Mouse (Mus musculus): ENCODE results near the gene Fam208a.

DNA sequence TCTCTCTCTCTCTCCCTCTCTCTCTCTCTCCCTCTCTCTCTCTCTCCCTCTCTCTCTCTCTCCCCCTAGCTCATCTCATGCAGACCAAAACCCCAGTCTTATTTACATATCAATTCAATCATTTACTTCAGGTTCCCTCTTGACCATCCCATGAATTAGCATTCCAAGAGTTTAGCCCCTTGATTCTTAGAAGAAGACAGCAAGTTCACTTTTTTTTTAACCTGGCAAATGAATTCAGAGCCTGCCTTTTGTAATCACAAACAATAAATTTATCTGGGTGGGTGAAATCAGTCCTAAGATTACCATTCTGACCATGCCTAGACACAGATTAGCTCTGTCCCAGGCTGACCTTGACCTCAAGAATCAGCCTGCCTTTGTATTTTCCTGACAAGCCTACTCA is 95.9 kb downstream of the Fam208a start:
- TF ChIP-seq CTCF (IDR thresholded peaks at IDR 0.05; ENCODE audit: borderline replicate concordance, extremely low read depth, insufficient read depth, insufficient read length) (no peak), POLR2A (IDR thresholded peaks at IDR 0.05; ENCODE audit: borderline replicate concordance, extremely low read depth, insufficient read depth, insufficient read length, poor library complexity, severe bottlenecking) (no peak)
